Mouse (Mus musculus) adrenal gland, postnatal 10 days (tissue): ENCODE data around the gene Dzip1. TPM values are rescaled to one million over a fixed set of nuclear protein-coding genes. Genes with fewer than 3 reads are reported as not detected.

ENCODE experiments used
- DNase-seq: peaks from one replicate; pipeline ENCODE4 v3.0.0; 2021; ENCODE audit warnings: mixed read lengths
- long read RNA-seq, 2 experiments: library from polyadenylated mRNA; stranded (forward); transcript quantifications; one replicate each; pipeline ENCODE4 v2.0.0; 2021
- total RNA-seq, 2 experiments: library from RNA; stranded (reverse); gene quantifications; 2 replicates each; pipeline ENCODE4 v1.2.3; 2021

The Dzip1 gene
- total RNA-seq = 10 to 100 TPM; 12.3 to 15.7 TPM
- long read RNA-seq, experiment 1, partial matches to known transcripts = 2 of 2 reads
- long read RNA-seq, experiment 1, other reads (novel, unspliced or antisense) = 0 of 2 reads
- long read RNA-seq, experiment 2, partial matches to known transcripts = 0 of 6 reads
- long read RNA-seq, experiment 2, other reads (novel, unspliced or antisense) = 6 of 6 reads

- DNase-seq = peak; percentile 80
Measured at GRCm38 (mm10) chr14:118924673-118925615, at the start of gene Dzip1. TSS of gene Dzip1 (minus strand) at chr14:118925460.

- no peak for DNase-seq
Measured at GRCm38 (mm10) chr14:118972268-118972667, 47.0 kb upstream of the Dzip1 start.

GRCm38 (mm10) chr14:118967646-118968045 is 42.4 kb upstream of the Dzip1 start:
- DNase-seq = no peak

GRCm38 (mm10) chr14:118965356-118966000 is 40.2 kb upstream of the Dzip1 start:
- DNase-seq = no peak

- no peak for DNase-seq
Measured at GRCm38 (mm10) chr14:118958010-118958409, 32.8 kb upstream of the Dzip1 start.

- DNase-seq = peak; percentile 35
Measured at GRCm38 (mm10) chr14:118951912-118952583, 26.8 kb upstream of the Dzip1 start.

GRCm38 (mm10) chr14:118948841-118949240 is 23.6 kb upstream of the Dzip1 start:
- DNase-seq = no peak

- no peak for DNase-seq
Measured at GRCm38 (mm10) chr14:118944702-118945101, 19.4 kb upstream of the Dzip1 start.

GRCm38 (mm10) chr14:118942076-118942475 is 16.8 kb upstream of the Dzip1 start:
- DNase-seq = peak; percentile 10

GRCm38 (mm10) chr14:118940796-118941495 is 15.7 kb upstream of the Dzip1 start:
- DNase-seq = no peak

GRCm38 (mm10) chr14:118938551-118938950 is 13.3 kb upstream of the Dzip1 start:
- peak; percentile 31 for DNase-seq

GRCm38 (mm10) chr14:118937533-118938492 is 12.6 kb upstream of the Dzip1 start, which contains the start of gene Dnajc3:
TSS of gene Dnajc3 (plus strand) at chr14:118937976.
- peak; percentile 100 for DNase-seq

- no peak for DNase-seq
Measured at GRCm38 (mm10) chr14:118936952-118937351, 11.7 kb upstream of the Dzip1 start.

- DNase-seq = no peak
Measured at GRCm38 (mm10) chr14:118936236-118936635, 11.0 kb upstream of the Dzip1 start.

GRCm38 (mm10) chr14:118934686-118935085 is 9.4 kb upstream of the Dzip1 start:
- no peak for DNase-seq

- DNase-seq = no peak
Measured at GRCm38 (mm10) chr14:118932956-118933355, 7.7 kb upstream of the Dzip1 start.

GRCm38 (mm10) chr14:118931181-118931580 is 5.9 kb upstream of the Dzip1 start:
- DNase-seq = no peak

- no peak for DNase-seq
Measured at GRCm38 (mm10) chr14:118930777-118931176, 5.5 kb upstream of the Dzip1 start.

- DNase-seq = no peak
Measured at GRCm38 (mm10) chr14:118929779-118930178, 4.5 kb upstream of the Dzip1 start.

- DNase-seq = no peak
Measured at GRCm38 (mm10) chr14:118928565-118928964, 3.3 kb upstream of the Dzip1 start.
